Mouse (Mus musculus) adrenal gland, adult 8-10 months (tissue): ENCODE measurements around the gene Ddc. TPM values are rescaled to one million over a fixed set of nuclear protein-coding genes. Genes with fewer than 3 reads are reported as not detected.
A peak's percentile ranks its signal among the peaks of the same experiment; 100 is the strongest.

Source experiments
- DNase-seq: peaks from one replicate; pipeline ENCODE4 v3.0.0; 2022
- total RNA-seq, 4 experiments: library from RNA; stranded (reverse); gene quantifications; 2 replicates each; pipeline ENCODE4 v1.2.4; 2022

The Ddc gene
- total RNA-seq, 4 experiments from 2014 or later, result 75.6 to 147 (median 95.4) TPM

DNA sequence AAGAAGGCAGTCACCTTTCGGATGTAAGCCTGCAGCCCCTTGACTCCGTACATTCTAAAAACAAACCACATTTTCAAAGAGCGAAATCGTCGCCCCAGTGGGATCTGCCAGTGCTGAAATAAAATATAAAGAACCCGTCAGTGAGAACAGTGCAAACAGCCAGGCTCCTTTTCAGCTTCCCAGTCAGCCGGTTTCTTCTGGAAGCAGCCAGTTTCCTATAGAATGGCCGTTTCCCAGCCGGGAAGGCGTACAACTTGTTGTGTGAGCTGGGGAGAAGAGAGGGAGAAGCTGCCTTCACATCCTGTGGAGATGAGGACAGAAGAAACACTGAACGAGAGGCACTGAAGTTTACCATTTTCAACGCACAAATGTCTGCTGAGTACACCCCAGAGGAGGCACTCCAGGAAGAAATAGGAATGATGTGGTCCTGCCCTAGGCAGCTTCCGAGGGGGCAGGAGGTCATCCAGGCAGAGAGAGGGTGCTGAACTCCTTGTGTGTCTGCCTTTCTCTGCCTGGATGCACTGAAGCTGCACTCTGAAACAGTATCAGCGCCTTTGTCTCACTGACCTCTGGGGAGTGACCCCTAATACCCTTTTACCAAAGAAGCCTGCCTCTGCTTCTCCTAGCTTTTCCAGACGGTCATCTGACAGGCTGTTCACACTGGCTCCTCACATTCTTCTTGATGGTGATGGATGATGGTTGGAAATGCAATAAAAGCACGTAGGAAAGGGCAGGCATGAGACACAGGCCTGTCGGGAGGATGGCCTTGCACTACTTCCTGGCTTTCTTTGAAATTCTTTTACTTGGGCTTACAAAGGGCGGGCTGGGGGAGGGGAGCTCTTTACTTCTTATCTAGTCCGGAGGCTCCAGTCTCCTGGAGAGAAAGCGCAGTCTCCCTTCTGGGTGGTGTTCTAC, 75.5 kb downstream of the Ddc start:
- peak; percentile 73 for DNase-seq

DNA sequence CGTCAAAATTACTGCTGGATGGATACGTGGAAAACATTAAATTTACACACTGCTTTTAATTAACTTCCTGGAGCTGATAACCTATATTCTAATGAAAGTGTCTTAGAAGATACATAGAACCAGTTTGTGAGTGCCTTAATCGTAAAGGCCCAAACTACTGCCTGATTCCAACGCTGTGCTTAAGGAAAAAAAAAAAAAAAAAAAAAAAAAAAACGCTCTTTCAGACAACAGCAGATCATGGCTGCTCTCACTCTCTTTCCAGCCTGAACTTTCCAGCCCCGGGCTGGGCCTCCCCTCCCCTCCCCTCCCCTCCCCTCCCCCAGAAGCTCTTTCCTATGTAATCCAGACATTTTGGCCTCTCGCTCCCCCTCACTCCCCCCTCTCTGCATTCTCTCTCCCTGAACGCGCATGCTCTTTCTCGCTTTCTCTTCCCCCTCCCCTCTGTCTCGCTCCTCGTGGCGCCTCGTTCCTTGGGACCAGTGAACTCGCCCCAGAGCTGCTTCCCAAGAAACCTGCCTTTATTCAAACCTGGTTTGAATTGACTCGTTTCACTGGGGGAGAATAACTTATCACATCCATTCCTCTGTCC, 76.5 kb downstream of the Ddc start:
- no peak for DNase-seq

DNA sequence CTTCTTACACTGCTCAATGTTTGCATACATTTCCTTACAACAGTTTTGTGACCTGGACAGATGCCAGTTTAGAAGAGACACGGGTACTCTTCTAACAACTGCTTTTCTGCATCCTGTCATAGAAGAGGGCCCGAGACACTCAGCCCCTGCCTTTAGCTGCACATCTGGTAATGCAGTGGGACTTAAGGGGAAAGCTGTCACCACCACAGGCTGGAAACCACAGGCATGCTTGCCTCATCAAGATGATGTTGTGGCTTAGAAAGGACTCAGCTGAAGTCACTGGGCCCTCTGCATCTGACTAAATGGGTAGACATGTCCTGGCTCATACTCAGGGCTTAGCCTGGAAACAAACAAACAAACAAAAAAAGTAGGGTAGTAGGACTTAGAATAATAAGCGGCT, 77.2 kb downstream of the Ddc start:
- no peak for DNase-seq

DNA sequence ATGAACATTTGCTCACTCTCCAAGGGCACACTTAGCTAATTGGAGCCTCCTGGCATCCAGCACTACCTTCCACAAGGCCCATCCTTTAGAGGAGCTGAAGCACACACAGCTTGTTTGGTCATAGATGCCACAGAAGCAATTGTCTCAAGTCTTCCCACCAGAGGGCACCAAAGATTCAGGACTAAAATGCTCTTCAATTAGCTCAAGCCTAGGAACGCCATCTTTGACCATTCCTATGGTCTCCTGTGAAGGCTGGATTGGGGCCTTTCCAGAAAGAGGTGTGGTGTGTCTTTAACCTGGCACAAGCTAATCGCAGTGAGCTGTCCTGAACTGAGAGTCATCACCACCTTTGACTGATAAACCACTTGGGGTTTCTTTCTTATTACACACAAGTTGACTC, 77.7 kb downstream of the Ddc start:
- peak; percentile 64 for DNase-seq

DNA sequence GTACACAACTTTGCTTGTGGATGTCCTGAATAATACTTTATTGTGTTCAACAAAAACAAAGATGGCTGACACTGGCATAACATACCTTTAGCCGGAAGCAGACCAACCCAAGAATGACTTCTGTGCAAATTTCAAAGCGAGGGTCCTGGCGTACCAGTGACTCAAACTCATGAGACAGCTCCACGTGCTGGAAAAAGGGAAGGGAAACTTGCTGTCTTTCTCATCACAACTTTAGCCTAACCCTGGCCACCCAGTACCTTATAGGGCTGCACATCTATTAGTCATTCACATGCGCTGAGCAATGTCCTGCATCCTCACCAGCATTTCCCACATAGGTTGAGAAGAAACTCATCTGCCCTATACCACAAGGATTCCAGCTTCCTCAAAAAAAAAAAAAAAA, 78.7 kb downstream of the Ddc start:
- DNase-seq, result no peak

DNA sequence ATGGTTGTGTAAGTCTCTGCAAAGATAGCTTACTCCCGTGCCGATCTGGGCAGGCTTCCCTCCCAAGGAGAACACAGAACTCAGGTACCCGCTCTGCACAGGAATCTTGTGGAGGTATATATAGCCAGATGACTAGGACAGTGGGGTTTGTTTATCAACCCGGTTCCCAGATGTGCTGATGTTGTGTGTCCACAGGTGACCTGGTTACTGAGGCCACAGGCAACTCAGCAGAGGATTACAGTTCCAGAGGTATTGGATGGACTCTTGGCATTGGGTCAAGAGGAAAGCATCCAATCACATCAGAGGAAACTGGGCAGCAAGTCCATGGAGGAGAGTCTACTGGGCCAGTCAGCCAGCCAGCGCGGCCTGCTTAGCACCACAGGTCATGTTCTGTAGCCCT, 79.1 kb downstream of the Ddc start:
- no peak for DNase-seq

DNA sequence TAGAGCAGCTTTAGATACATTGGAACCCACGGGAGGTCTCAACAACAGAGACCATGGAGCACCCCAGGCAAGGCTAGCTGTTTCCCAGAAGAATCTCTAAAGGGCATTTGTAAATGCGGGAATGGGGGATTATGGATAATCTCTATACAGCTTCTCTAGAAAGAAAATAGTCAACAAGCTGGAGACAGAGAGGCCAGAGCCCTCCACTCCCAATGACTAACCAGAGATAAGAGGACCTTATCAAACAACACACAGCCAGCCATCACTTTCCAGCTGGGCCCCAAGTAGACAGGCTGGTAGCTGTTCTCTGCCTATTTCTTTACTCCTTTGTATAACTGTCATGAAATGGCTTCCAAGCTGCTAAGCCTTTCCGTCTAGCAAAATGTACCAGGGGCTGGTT, 82.2 kb downstream of the Ddc start:
- DNase-seq, result no peak

DNA sequence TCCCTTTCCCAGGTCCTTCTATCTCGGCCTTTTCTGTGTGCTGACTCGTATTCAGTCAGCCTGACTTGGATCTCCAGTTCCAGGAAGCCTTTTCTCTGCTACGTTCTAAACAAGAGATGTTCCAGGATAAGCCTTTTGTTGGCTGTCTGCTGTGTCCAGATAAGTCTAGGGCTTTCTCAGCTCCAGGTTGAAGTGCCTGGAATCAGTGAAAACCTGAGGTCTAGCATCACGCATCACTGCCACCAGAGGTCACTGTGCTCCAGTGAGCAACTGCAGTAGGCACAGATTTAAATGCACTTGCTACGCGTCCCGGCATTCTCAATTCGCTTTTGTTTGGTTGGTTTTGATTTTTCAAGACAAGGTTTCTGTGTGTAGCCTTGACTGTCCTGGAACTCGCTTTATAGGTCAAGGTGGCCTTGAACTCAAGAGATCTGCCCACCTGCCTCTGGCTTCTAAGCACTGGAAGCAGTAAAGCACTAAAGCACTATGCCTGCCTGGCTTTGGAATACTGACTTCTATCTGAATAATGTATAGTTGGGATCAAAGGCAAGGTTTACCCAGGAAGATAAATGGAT, 86.0 kb downstream of the Ddc start:
- peak; percentile 53 for DNase-seq

DNA sequence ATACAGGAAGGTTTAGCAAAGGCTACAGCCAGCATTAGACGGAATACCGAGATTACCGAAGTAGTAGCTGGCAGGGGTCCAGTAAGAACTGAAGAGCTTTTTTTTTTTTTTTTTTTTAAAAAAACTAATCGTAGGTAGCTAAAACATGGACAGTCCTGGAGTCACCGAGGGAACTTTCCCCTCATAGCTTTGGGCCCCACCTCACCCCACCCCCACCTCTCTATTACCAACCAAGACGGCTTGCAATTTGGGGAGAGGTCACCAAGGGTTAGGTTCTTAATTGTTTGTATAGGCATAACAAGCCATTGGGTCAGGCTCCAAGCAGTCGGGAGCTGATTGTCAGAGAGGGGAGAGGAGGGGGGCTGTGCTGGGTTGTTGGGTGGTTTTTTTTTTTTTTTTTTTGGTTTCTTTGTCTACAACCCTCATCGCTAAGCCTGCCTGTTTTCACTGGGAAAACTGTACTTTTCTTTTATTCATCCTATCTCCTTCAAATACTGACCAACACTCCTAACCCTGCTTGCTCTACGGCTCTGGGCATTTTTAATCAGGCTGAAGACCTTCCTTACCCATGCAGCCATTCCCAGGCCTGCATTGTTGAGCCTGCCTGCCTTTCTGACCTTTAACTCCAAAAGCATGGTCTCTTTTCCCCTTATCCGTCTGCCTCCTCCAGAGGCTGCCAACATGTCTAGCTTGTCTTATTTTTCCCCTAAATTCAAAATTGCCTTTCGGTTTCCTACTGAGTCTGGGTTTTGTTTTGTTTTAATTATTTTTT, 88.4 kb downstream of the Ddc start:
- no peak for DNase-seq

DNA sequence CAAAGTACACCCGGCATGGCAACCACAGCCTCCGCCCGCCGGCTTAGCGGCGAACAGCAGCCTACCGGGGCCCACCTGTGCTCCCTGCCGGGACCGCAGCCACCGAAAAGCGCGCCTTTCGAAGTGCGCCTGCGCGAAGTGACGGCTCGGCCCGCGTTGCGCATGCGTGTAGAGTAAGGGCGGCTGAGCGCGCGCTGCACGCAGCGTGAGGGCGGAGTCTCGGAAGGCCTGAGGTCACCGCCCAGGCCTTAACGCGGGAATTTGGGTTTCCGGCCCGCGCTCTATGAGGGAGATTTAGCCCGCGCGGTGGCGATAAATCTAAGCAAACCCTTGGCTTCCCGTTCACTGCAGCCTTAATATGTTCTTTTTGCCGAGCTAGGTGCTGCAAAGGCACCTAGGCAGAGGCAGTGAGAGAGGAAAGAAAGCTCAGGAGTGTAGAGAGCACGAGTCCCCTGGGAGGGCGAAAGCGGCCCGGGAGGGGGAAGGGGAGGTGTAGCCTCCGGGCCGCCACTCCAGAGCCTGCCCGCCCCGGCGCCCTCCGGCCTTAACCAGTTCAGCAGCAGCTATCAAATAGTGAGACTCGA, 89.0 kb downstream of the Ddc start, which contains the start of gene Fignl1:
Gene Fignl1, minus strand, starts transcription at position 143 of the 584 bp plus-strand sequence.
- peak; percentile 93 for DNase-seq

DNA sequence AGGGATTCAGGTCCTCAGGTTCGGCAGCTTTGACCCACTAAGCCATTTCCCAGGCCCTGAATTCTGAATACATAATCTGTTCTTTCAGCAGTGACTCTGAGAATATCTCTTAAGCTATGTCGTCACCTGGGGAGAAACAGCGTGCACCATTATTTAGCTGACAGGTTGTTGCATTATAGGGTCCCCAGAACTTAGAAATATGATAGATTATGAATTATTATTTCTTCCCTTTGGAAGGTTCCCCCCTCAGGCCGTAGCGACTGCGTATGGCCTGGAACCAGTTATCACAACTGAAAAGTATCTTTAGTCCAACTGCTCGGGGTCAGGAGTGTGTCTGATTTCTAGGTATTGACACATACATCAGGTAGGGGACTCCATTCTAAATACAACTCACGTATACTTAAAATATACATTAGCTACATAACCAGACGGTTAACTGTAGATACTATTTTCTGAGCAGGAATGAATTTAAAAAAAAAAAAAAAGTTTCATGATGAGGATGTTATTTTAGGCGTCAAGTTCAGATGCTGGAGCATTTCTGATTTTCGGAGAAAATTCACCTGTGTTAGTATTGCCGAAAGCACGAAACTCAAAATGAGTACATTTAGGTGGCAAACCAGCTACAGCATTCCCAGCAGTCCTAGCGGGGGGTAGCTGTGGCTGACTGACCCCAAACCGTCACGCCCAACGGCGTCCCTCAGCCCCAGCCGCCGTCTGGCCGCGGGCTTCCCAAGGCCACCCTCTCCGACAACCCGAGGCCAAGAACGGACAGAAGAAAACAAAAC, 89.7 kb downstream of the Ddc start:
- DNase-seq, result no peak

DNA sequence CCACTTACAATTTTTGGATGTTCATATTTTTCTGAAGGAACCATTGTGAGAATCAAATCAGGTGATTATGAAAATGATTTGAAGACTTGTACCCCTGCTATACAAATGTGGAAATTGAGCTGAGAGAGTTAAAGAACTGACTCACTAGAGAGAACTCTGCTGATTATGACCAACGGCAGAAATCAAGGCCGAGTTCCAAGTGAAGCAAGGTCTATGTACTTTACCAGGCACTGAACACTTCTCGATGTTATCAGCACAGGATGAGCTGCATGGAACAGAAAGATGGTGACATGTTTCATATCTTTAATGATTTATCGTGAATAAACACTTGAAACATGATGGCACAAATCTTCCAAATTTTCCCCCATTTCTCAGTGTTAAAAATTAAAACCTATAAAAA, 92.0 kb downstream of the Ddc start:
- DNase-seq, result no peak

DNA sequence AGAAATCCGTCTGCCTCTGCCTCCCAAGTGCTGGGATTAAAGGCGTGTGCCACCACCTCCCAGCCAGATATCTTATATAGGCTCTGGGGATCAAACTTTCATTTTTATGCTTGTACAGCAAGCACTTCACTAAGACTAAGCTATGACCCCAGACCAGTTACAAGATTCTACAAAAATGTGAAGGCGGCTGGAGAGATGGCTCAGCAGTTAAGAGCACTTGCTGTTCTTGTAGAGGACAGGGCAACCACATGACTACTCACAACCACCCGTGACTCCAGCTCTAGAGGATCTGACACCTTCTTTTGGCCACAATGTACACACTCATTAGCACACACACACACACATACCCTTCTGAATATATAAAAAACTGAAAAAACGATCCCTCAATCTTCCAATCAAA, 93.5 kb downstream of the Ddc start:
- no peak for DNase-seq

DNA sequence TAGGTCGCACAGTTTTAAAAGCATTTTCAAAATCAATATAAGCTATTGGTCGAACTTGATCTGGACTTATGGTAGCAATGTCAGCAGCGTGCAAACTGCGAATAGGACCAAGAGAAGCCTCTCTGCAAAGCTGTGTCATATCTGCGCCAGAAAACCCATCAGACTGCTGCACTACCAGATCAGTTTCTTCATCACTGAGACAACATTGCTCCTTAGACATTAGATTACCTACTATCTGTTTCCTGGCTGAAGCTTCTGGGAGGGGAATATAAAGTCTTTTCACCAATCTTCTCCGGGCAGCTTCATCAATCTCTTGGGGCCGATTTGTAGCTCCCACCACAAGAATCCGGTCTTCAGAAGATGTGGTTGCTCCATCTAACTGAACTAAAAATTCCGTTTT, 96.9 kb downstream of the Ddc start:
- DNase-seq, result no peak

DNA sequence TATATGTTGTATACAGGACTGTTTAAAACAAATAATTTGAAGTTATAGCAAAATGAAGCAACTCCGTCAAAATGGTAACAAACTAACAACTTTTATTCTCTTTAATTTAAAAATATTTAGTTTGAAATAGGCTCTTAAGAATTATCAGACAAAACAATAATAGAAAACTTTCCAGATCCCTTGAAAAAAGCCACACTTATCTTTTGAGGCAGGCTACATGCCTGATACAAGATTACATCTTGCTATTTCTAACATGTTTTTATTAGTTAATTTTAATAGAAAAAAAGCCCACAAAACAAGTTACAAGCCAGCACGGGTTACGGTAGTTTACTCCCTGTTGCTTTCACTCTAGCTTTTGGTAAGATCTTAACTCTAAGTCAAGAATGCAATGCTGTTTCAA, 97.6 kb downstream of the Ddc start:
- DNase-seq, result no peak

DNA sequence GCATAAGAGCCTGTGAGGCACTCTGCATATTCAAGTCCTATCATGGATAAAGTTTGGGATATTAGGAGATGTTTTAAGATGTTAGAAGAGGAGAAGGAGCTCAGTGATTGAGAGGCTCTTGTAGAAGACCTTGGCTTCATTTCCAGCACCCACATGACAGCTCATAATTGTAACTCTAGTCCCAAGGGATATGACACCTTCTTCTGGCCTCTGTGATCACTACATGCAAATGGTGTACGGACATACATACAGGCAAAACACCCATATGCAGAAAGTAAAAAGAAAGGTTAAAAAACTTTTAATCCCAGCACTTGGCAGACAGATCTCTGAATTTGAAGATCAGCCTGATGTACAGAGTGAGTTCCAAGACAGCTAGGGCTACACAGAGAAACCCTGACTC, 99.3 kb downstream of the Ddc start:
- no peak for DNase-seq

DNA sequence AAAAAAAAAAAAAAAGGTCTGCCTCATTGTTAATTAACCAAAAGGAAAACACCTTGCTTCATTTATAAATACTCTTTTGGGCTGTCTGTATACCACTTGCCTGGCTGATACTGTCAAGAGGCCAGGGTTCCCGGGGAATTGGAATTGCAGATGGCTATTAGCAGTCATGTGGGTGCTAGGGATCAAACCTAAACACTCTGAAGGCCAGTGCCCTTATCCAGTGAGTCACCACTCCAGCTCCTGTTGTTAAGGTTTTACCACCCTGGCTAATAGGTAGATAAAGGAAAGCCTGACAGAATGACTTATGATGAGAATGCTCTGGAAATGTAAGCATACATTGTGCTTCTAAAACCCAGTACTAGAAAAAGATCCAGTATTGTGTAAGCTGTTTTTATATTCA, 103.3 kb downstream of the Ddc start:
- DNase-seq, result no peak

DNA sequence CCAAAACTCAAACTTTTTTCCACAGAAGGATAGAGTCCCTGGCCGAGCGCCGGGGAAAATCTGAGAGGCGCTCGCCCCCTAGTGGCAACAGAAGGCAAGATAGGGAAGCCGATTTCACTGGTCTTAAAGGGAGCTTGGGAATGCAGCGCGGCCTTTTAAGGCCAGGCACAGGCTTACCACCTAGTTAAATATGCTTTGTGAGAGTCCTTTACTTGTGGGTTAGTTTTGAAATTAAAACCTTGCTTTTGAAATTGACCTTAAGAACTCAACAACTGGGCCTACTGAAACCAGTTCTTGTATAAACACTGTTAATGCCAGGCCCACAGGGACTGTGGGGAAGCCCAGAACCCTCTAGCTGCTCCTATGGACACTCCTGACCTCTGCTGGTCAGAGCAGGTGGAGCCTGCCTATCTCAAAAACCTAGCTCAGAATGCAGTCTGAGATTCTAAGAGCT, 109.4 kb downstream of the Ddc start:
- peak; percentile 54 for DNase-seq

DNA sequence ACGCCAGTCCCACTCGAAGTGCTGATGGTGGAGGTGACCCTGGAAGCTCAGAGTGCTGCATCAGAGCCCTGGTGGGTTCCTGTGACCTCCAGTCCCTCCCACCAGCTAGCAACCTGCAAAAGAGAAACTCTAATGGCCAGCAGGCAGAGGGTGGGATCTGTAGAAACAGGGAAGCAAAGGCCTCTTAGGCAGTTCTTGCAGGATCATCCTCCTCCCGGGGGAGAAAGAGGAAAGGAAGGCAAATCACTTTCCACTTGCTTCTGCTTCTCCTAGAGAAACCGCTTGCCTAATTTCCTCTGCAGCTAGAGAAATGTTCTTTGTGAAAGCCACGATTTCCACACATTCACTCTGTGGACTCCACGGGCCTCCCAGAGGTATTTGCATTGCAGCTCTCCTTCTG, 112.5 kb downstream of the Ddc start:
- no peak for DNase-seq

DNA sequence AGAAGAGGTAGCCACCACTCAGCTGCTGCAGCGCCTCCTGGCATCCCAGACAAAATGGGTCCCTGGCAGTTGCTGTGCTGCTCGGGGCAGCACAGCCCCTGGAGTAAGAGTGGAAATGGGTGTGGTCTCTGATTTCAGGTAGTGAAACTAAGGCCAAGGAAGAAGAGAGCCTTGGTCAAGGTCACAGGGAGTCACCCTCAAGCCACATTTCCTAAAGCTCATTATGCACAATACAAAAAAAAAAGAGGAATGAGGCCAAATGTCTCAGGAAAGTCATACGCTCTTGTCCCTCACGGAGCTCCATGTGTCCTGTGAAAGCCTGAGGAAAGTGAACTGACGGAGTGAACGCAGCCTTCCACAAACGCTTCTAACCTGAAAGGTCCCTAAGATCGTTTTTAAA, 116.2 kb downstream of the Ddc start:
- DNase-seq, result no peak

DNA sequence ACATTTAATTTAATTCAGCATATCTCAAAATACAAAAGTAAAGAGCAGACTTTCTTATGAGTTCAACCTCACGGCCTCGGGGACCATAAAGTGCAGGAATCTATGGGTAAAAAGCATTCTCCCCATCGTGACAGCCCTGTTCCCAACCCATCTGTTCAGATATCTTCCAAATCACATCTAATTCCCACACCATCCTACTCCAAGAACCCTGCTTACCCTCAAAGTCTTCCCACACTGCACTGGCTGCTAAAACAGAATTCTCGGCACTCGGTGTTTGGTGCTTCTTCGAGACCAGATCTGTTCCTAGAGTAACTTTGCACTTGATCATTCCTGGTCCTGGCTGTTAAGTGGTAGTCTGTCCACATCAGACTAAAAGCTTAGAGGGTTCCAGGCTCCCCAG, 119.6 kb downstream of the Ddc start:
- no peak for DNase-seq

DNA sequence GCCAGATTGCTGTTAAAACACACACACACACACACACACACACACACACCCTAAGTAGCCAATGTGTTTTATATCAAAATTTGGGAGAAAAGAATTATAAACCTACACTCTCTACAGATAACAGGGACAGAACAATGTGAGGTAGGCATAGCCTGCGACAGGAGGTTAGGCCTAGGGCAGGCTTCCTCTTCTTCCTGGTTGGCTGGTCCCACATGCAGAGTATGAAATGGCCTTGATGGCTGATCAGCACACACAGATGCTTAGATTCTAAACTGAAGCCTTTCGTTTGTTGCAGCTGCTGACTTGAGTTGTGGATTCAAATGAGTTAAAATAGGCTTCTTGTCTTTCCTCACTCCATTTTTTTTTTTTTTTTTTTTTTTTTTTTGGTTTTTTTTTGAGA, 120.1 kb downstream of the Ddc start:
- no peak for DNase-seq
